Mouse (Mus musculus) cortical plate, adult 2 months (tissue): ENCODE measurements at regions not wholly inside any gene's neighbourhood (a gene's known extent, or its start where the extent isn't known, plus 50 kb on each side); places are given as distances from the start of the nearest gene placed in this dataset.

Source experiments
- H3K27ac ChIP-seq: fragments of 200-500 bp; 2 replicates; pipeline ENCODE4 v1.5.1; 2012; ENCODE audit warnings: low read length, control low read depth, inconsistent platforms; ENCODE audit not compliant: insufficient read depth
- H3K4me1 ChIP-seq: fragments of 200-500 bp; 2 replicates; pipeline ENCODE4 v1.6.1; 2011; ENCODE audit warnings: low read length; ENCODE audit not compliant: control insufficient read depth, insufficient read depth
- H3K4me3 ChIP-seq: fragments of 200-500 bp; 2 replicates; pipeline ENCODE4 v1.5.1; 2011; ENCODE audit warnings: mild to moderate bottlenecking, low read length, control low read depth; ENCODE audit not compliant: insufficient read depth
- CTCF ChIP-seq: fragments of 200-500 bp; IDR thresholded peaks from 2 replicates; pipeline ENCODE4 v1.5.1; 2011; ENCODE audit warnings: mild to moderate bottlenecking, control low read depth, low read length; ENCODE audit not compliant: insufficient read depth; ENCODE audit errors: extremely low read depth
- POLR2A ChIP-seq: fragments of 200-500 bp; IDR thresholded peaks from 2 replicates; pipeline ENCODE4 v1.6.1; 2011; ENCODE audit warnings: mild to moderate bottlenecking, low read length, control low read depth; ENCODE audit not compliant: insufficient read depth; ENCODE audit errors: extremely low read depth

- no peak overlapping the region for H3K4me3 ChIP-seq
- peaks cover 3% of the 10 kb centered on the region for H3K4me1 ChIP-seq
- H3K27ac ChIP-seq: 0 out of 2 replicates have a peak overlapping the region, but pooled peaks have one; percentile 12
- TF ChIP-seq POLR2A: no peak
- no peak for TF ChIP-seq CTCF
Observed at GRCm38 (mm10) chr2:148327552-148327951, 67.6 kb upstream of the Sstr4 start.

GRCm38 (mm10) chr2:148330368-148330767 lies 64.8 kb upstream of the Sstr4 start:
- TF ChIP-seq POLR2A (no peak), CTCF (no peak)
- no peak overlapping the region for H3K4me3 ChIP-seq
- H3K4me1 ChIP-seq: peaks cover 3% of the 10 kb centered on the region
- no peak overlapping the region for H3K27ac ChIP-seq

GRCm38 (mm10) chr2:148334555-148334954 lies 60.6 kb upstream of the Sstr4 start:
- Histone ChIP-seq H3K4me1 (no peaks in the 10 kb centered on the region), H3K27ac (no peak overlapping the region), H3K4me3 (no peak overlapping the region)
- TF ChIP-seq POLR2A (no peak), CTCF (no peak)

GRCm38 (mm10) chr2:148336626-148337025 lies 58.5 kb upstream of the Sstr4 start:
- no peaks in the 10 kb centered on the region for H3K4me1 ChIP-seq
- no peak overlapping the region for H3K27ac ChIP-seq
- no peak overlapping the region for H3K4me3 ChIP-seq
- TF ChIP-seq CTCF (no peak), POLR2A (no peak)

GRCm38 (mm10) chr2:148338308-148338768 lies 56.8 kb upstream of the Sstr4 start:
- no peak overlapping the region for H3K4me3 ChIP-seq
- no peaks in the 10 kb centered on the region for H3K4me1 ChIP-seq
- TF ChIP-seq POLR2A (no peak), CTCF (no peak)
- 0 out of 2 replicates have a peak overlapping the region, but pooled peaks have one; percentile 1 for H3K27ac ChIP-seq

- no peak for TF ChIP-seq CTCF
- TF ChIP-seq POLR2A: no peak
- H3K27ac ChIP-seq: peak overlapping the region; percentile 1; the same call in 1 of the 2 replicates
Observed at GRCm38 (mm10) chr2:148338894-148339293, 56.2 kb upstream of the Sstr4 start.

GRCm38 (mm10) chr2:148344193-148344592 lies 51.0 kb upstream of the Sstr4 start:
- no peak for TF ChIP-seq CTCF
- no peak for TF ChIP-seq POLR2A
- Histone ChIP-seq H3K4me3 (no peak overlapping the region), H3K27ac (no peak overlapping the region), H3K4me1 (no peaks in the 10 kb centered on the region)

More at GRCm38 (mm10) chr2:148338894-148339293, 56.2 kb upstream of the Sstr4 start:
- no peak overlapping the region for H3K4me3 ChIP-seq
- H3K4me1 ChIP-seq: no peaks in the 10 kb centered on the region
